Mouse (Mus musculus) midbrain, postnatal 0 days (tissue): ENCODE data around the gene Dcp1a. TPM values are rescaled to one million over a fixed set of nuclear protein-coding genes. Genes with fewer than 3 reads are reported as not detected.
A peak's percentile ranks its signal among the peaks of the same experiment; 100 is the strongest.

Experiments
- ATAC-seq: fragments of 200-750 bp; cut with Nextera tagmentation; 2 replicates; pipeline ENCODE4 v1.8.0; 2017; ENCODE audit warnings: moderate number of reproducible peaks, mild to moderate bottlenecking, moderate TSS enrichment, moderate library complexity; ENCODE audit not compliant: low FRiP score
- DNase-seq: peaks from one replicate; pipeline ENCODE4 v3.0.0-alpha.2; 2015; ENCODE audit warnings: low spot score
- H3K27ac ChIP-seq: fragments of 300-500 bp; sonication (generic); 2 replicates; pipeline ENCODE4 v1.5.1; 2014; ENCODE audit warnings: low read depth, mild to moderate bottlenecking, low read length, mixed read lengths
- H3K27me3 ChIP-seq: fragments of 300-500 bp; sonication (generic); 2 replicates; pipeline ENCODE4 v1.6.1; 2014; ENCODE audit warnings: low read length, control low read depth, mixed read lengths; ENCODE audit not compliant: insufficient read depth
- H3K36me3 ChIP-seq: fragments of 300-500 bp; sonication (generic); 2 replicates; pipeline ENCODE4 v1.6.1; 2014; ENCODE audit warnings: low read length, control low read depth, mixed read lengths; ENCODE audit not compliant: insufficient read depth
- H3K4me1 ChIP-seq: fragments of 300-500 bp; sonication (generic); 2 replicates; pipeline ENCODE4 v1.6.1; 2014; ENCODE audit warnings: mild to moderate bottlenecking, control low read depth, antibody characterized with exemption, low read length, mixed read lengths; ENCODE audit not compliant: insufficient read depth
- H3K4me2 ChIP-seq: fragments of 300-500 bp; sonication (generic); 2 replicates; pipeline ENCODE4 v1.6.1; 2014; ENCODE audit warnings: low read depth, mild to moderate bottlenecking, low read length, mixed read lengths; ENCODE audit not compliant: poor library complexity, severe bottlenecking
- H3K4me3 ChIP-seq: fragments of 300-500 bp; sonication (generic); 2 replicates; pipeline ENCODE4 v1.5.1; 2014; ENCODE audit warnings: low read depth, mild to moderate bottlenecking, low read length, moderate library complexity
- H3K9ac ChIP-seq: fragments of 300-500 bp; sonication (generic); replicated peaks from 2 replicates; pipeline ENCODE4 v1.6.1; 2014; ENCODE audit warnings: mild to moderate bottlenecking, low read length, moderate library complexity, mixed read lengths; ENCODE audit not compliant: poor library complexity, severe bottlenecking
- H3K9me3 ChIP-seq: fragments of 300-500 bp; sonication (generic); 2 replicates; pipeline ENCODE4 v1.6.1; 2016; ENCODE audit warnings: low read length, control low read depth
- CTCF ChIP-seq: IDR thresholded peaks from 2 replicates; pipeline ENCODE4 v1.5.1; 2016; ENCODE audit warnings: antibody characterized with exemption, mild to moderate bottlenecking
- WGBS: fragments of 180-500 bp; shearing (Covaris S2); extraction: QIAGEN DNeasy Blood & Tissue Kit; methylation state at CpG from one replicate; pipeline ENCODE4 v1.1.7; 2014; 5-methylcytosine and 5-hydroxymethylcytosine counted together
- polyA plus RNA-seq: library from polyadenylated mRNA; unstranded; fragments of >200 nt; fragmentation: Nextera tagmentation; extraction: Ambion mirVana; gene quantifications from 2 replicates; pipeline ENCODE4 v1.2.1, GENCODE M21; 2015
- total RNA-seq: library from RNA; depleted of rRNA; stranded (reverse); fragments of >200 nt; gene quantifications from 2 replicates; pipeline ENCODE4 v1.2.3, GENCODE M21; 2014

The Dcp1a gene
- total and polyA plus RNA-seq, 2 experiments from 2014 or later = 11.8 to 22.5 TPM

GRCm38 (mm10) chr14:30549777-30550149 is 70.4 kb downstream of the Dcp1a start:
- H3K9ac ChIP-seq = peak overlapping the region; percentile 89
- H3K9me3 ChIP-seq = no peaks in the 10 kb centered on the region
- H3K4me3 ChIP-seq = peak overlapping the region; percentile 77
- under 1% methylated on average over 10 of the region's 10 CpGs for WGBS
- H3K36me3 ChIP-seq = no peaks in the 10 kb centered on the region
- TF ChIP-seq CTCF = no peak
- H3K4me2 ChIP-seq = peak overlapping the region; percentile 91
- ATAC-seq = peak; percentile 41
- peaks cover 30% of the 10 kb centered on the region for H3K4me1 ChIP-seq
- no peaks in the 10 kb centered on the region for H3K27me3 ChIP-seq
- DNase-seq = no peak
- H3K27ac ChIP-seq = peak overlapping the region; percentile 95

GRCm38 (mm10) chr14:30550232-30551070 is 71.1 kb downstream of the Dcp1a start:
- 43% methylated on average over 8 of the region's 8 CpGs for WGBS
- Histone ChIP-seq H3K4me1 (peaks cover 30% of the 10 kb centered on the region), H3K36me3 (no peaks in the 10 kb centered on the region), H3K4me2 (peak overlapping the region; percentile 91), H3K27ac (peak overlapping the region; percentile 95), H3K9ac (peak overlapping the region; percentile 89), H3K27me3 (no peaks in the 10 kb centered on the region), H3K4me3 (peak overlapping the region; percentile 77), H3K9me3 (no peaks in the 10 kb centered on the region)
- DNase-seq = no peak
- TF ChIP-seq CTCF = no peak
- no peak for ATAC-seq

GRCm38 (mm10) chr14:30551509-30551908 is 72.2 kb downstream of the Dcp1a start:
- no peaks in the 10 kb centered on the region for H3K9me3 ChIP-seq
- H3K27ac ChIP-seq = no peak overlapping the region
- no peak overlapping the region for H3K4me3 ChIP-seq
- DNase-seq = no peak
- H3K4me1 ChIP-seq = peaks cover 30% of the 10 kb centered on the region
- WGBS = 57% methylated on average over 5 of the region's 5 CpGs
- peak overlapping the region; percentile 91 for H3K4me2 ChIP-seq
- no peak for ATAC-seq
- H3K27me3 ChIP-seq = no peaks in the 10 kb centered on the region
- 0 out of 2 replicates have a peak overlapping the region, but pooled peaks have one; percentile 4 for H3K9ac ChIP-seq
- no peak for TF ChIP-seq CTCF
- no peaks in the 10 kb centered on the region for H3K36me3 ChIP-seq

- no peaks in the 10 kb centered on the region for H3K9me3 ChIP-seq
- peaks cover 30% of the 10 kb centered on the region for H3K4me1 ChIP-seq
- no peaks in the 10 kb centered on the region for H3K36me3 ChIP-seq
- 100% methylated on average over 2 of the region's 2 CpGs for WGBS
- DNase-seq = no peak
- H3K9ac ChIP-seq = no peak overlapping the region
- H3K27me3 ChIP-seq = no peaks in the 10 kb centered on the region
- no peak overlapping the region for H3K4me2 ChIP-seq
- H3K4me3 ChIP-seq = no peak overlapping the region
- no peak for ATAC-seq
- H3K27ac ChIP-seq = no peak overlapping the region
- no peak for TF ChIP-seq CTCF
Observed at GRCm38 (mm10) chr14:30551981-30552380, 72.6 kb downstream of the Dcp1a start.

- 88% methylated on average over 4 of the region's 4 CpGs for WGBS
- Histone ChIP-seq H3K9ac (no peak overlapping the region), H3K4me2 (no peak overlapping the region), H3K4me3 (no peak overlapping the region), H3K27ac (no peak overlapping the region), H3K27me3 (no peaks in the 10 kb centered on the region), H3K36me3 (0 out of 2 replicates have a peak, but pooled peaks cover under 1% of the 10 kb centered on the region), H3K4me1 (peaks cover 27% of the 10 kb centered on the region), H3K9me3 (no peaks in the 10 kb centered on the region)
- DNase-seq (no peak), ATAC-seq (no peak)
- no peak for TF ChIP-seq CTCF
Observed at GRCm38 (mm10) chr14:30553185-30553584, 73.8 kb downstream of the Dcp1a start.

- no peak overlapping the region for H3K4me2 ChIP-seq
- no peak overlapping the region for H3K4me3 ChIP-seq
- no peaks in the 10 kb centered on the region for H3K9me3 ChIP-seq
- ATAC-seq (no peak), DNase-seq (no peak)
- 88% methylated on average over 2 of the region's 2 CpGs for WGBS
- H3K9ac ChIP-seq = no peak overlapping the region
- no peaks in the 10 kb centered on the region for H3K27me3 ChIP-seq
- H3K4me1 ChIP-seq = peaks cover 4% of the 10 kb centered on the region
- H3K27ac ChIP-seq = no peak overlapping the region
- H3K36me3 ChIP-seq = peaks cover 28% of the 10 kb centered on the region
- no peak for TF ChIP-seq CTCF
Observed at GRCm38 (mm10) chr14:30556651-30557050, 77.3 kb downstream of the Dcp1a start.
